8 mouse cellular contexts compared by ENCODE assay signal in genomic region chr4:132308437-132309139, GRCm38 (mm10). TPM values are rescaled to one million over a fixed set of nuclear protein-coding genes. Genes with fewer than 3 reads are reported as not detected.
DNase-seq lines count a peak whose midpoint lies in the region; ATAC-seq and TF ChIP-seq lines count a peak whose summit lies in the region.

No protein-coding gene starts in this region.

- no peaks in the 10 kb centered on the region for H3K9me3 ChIP-seq in ES-E14 (ENCODE audit: control insufficient read depth, insufficient read depth, low read depth, low read length)
- no peaks in the 10 kb centered on the region for H3K9me3 ChIP-seq in forebrain, embryonic 16.5 days (ENCODE audit: control insufficient read depth, low read length)
- no peaks in the 10 kb centered on the region for H3K9me3 ChIP-seq in lung, embryonic 15.5 days

- H3K27ac ChIP-seq in ES-E14 (ENCODE audit: insufficient read depth, low read depth, low read length, poor library complexity, severe bottlenecking): peak overlapping the region; percentile 83
- H3K27ac ChIP-seq in forebrain, embryonic 16.5 days (ENCODE audit: low read length): peak overlapping the region; percentile 91
- H3K27ac ChIP-seq in lung, embryonic 15.5 days: peak overlapping the region; percentile 83

- DNase-seq in ES-E14 (ENCODE audit: low read depth, low spot score): peak; percentile 87
- DNase-seq in cerebellum, adult 18-20 months: peak; percentile 89 to 94
- DNase-seq in heart, postnatal 4 days: peak; percentile 90
- peak; percentile 92 to 94 for DNase-seq in layer of hippocampus, adult 8-10 months (ENCODE audit: low spot score in 2 of 2)
- DNase-seq in ovary, adult 18-20 months (ENCODE audit: low spot score): peak; percentile 85
- DNase-seq in thymus, postnatal 0 days (ENCODE audit: low spot score): peak; percentile 90

- H3K9ac ChIP-seq in ES-E14 (ENCODE audit: insufficient read depth, low read depth, low read length, poor library complexity, severe bottlenecking): peak overlapping the region; percentile 94
- peak overlapping the region; percentile 82 for H3K9ac ChIP-seq in forebrain, embryonic 16.5 days (replicated peaks; ENCODE audit: low read depth, low read length)
- peak overlapping the region; percentile 85 for H3K9ac ChIP-seq in lung, embryonic 15.5 days

- ATAC-seq in forebrain, embryonic 16.5 days: peak; percentile 95
- ATAC-seq in lung, embryonic 15.5 days (ENCODE audit: borderline replicate concordance, extremely low read depth, low FRiP score, low TSS enrichment): peak; percentile 87

- under 1% methylated on average over 41 of the region's 41 CpGs for WGBS in forebrain, embryonic 16.5 days
- WGBS in lung, embryonic 15.5 days: under 1% methylated on average over 41 of the region's 41 CpGs

- peaks cover 29% of the 10 kb centered on the region for H3K36me3 ChIP-seq in ES-E14 (ENCODE audit: control insufficient read depth, insufficient read depth, low read length, poor library complexity, severe bottlenecking)
- peaks cover 15% of the 10 kb centered on the region for H3K36me3 ChIP-seq in forebrain, embryonic 16.5 days (ENCODE audit: control insufficient read depth, insufficient read depth)
- peaks cover 30% of the 10 kb centered on the region for H3K36me3 ChIP-seq in lung, embryonic 15.5 days

- H3K4me3 ChIP-seq in ES-E14 (ENCODE audit: insufficient read depth in 1 of 2, low read depth in 1 of 2, low read length in 2 of 2, poor library complexity in 1 of 2, severe bottlenecking in 1 of 2): peak overlapping the region; percentile 82 to 86
- peak overlapping the region; percentile 69 for H3K4me3 ChIP-seq in forebrain, embryonic 16.5 days (replicated peaks; ENCODE audit: low read length)
- H3K4me3 ChIP-seq in lung, embryonic 15.5 days: peak overlapping the region; percentile 81

- in situ Hi-C loops in ES-E14 (cut with MboI; ENCODE audit: low sequenced_read_pairs in 2 of 2, unreplicated experiment in 2 of 2): no loop called here

- H3K4me2 ChIP-seq in forebrain, embryonic 16.5 days (ENCODE audit: low read length): peak overlapping the region; percentile 83
- peak overlapping the region; percentile 69 for H3K4me2 ChIP-seq in lung, embryonic 15.5 days

- H3K4me1 ChIP-seq in ES-E14 (ENCODE audit: control insufficient read depth in 2 of 2, insufficient read depth in 2 of 2, low read length in 2 of 2, poor library complexity in 1 of 2): no peaks in the 10 kb centered on the region; a peak in 1 of 4 replicates
- H3K4me1 ChIP-seq in forebrain, embryonic 16.5 days (replicated peaks; ENCODE audit: control insufficient read depth, insufficient read depth, low read length): peaks cover 11% of the 10 kb centered on the region
- H3K4me1 ChIP-seq in lung, embryonic 15.5 days: peaks cover 8% of the 10 kb centered on the region

- H3K27me3 ChIP-seq in forebrain, embryonic 16.5 days (replicated peaks; ENCODE audit: control insufficient read depth, insufficient read depth, low read length): no peaks in the 10 kb centered on the region
- no peaks in the 10 kb centered on the region for H3K27me3 ChIP-seq in lung, embryonic 15.5 days

TF ChIP-seq in ES-E14, 5 proteins besides CTCF, POLR2A, EP300 and RAD21:
- TF ChIP-seq HCFC1 (IDR thresholded peaks at IDR 0.05; ENCODE audit: borderline replicate concordance, insufficient read depth, low read length) (peak; percentile 96), ZNF384 (IDR thresholded peaks at IDR 0.05; ENCODE audit: low read depth, low read length) (peak; percentile 49; the same call in 1 of the 2 replicates), ZC3H11A (IDR thresholded peaks at IDR 0.05; ENCODE audit: borderline replicate concordance, low read depth, low read length) (no peak)

RNA-seq across cellular contexts. Expression of gene Rab42, which starts 5.4 kb away (rescaled TPM):
- total RNA-seq in ES-E14 (2012; rRNA removed): 0.69 and 1.1 TPM in 2 replicates
- polyA plus RNA-seq in forebrain, embryonic 16.5 days (2015; fragmentation: Nextera tagmentation; extraction: Ambion mirVana): 0.80 and 1.4 TPM in 2 replicates
- total RNA-seq in heart, postnatal 4 days (2021): 1 to 10 TPM; 1.2 to 1.5 TPM
- 1 to 10 TPM; 1.4 to 2.8 (median 1.9) TPM for total RNA-seq in layer of hippocampus, adult 8-10 months (2022)
- 1.4 and 2.5 TPM in 2 replicates for polyA plus RNA-seq in lung, embryonic 15.5 days (2015; fragmentation: Nextera tagmentation; extraction: Ambion mirVana)
- polyA plus RNA-seq in thymus, postnatal 0 days (2015; fragmentation: Nextera tagmentation; extraction: Ambion mirVana): 10.8 and 11.9 TPM in 2 replicates

RNA-seq across cellular contexts. Expression of gene Trnau1ap, which starts 20.8 kb away (rescaled TPM):
- total RNA-seq in ES-E14 (2012; rRNA removed): 48.6 and 61.8 TPM in 2 replicates
- polyA plus RNA-seq in forebrain, embryonic 16.5 days (2015; fragmentation: Nextera tagmentation; extraction: Ambion mirVana): 81.9 and 86.4 TPM in 2 replicates
- total RNA-seq in heart, postnatal 4 days (2021): 10 to 100 TPM; 33.5 to 39.1 TPM
- total RNA-seq in layer of hippocampus, adult 8-10 months (2022): 10 to 100 TPM; 21.9 to 27.1 (median 24.0) TPM
- 67.2 and 75.0 TPM in 2 replicates for polyA plus RNA-seq in lung, embryonic 15.5 days (2015; fragmentation: Nextera tagmentation; extraction: Ambion mirVana)
- polyA plus RNA-seq in thymus, postnatal 0 days (2015; fragmentation: Nextera tagmentation; extraction: Ambion mirVana): 53.2 and 55.1 TPM in 2 replicates

RNA-seq across cellular contexts. Expression of gene Taf12, which starts 34.4 kb away (rescaled TPM):
- 12.1 and 21.9 TPM in 2 replicates for total RNA-seq in ES-E14 (2012; rRNA removed)
- 43.5 and 43.8 TPM in 2 replicates for polyA plus RNA-seq in forebrain, embryonic 16.5 days (2015; fragmentation: Nextera tagmentation; extraction: Ambion mirVana)
- 10 to 100 TPM; 20.2 to 23.8 TPM for total RNA-seq in heart, postnatal 4 days (2021)
- 10 to 100 TPM; 20.6 to 27.9 (median 24.9) TPM for total RNA-seq in layer of hippocampus, adult 8-10 months (2022)
- 46.0 and 48.5 TPM in 2 replicates for polyA plus RNA-seq in lung, embryonic 15.5 days (2015; fragmentation: Nextera tagmentation; extraction: Ambion mirVana)
- 83.0 and 92.5 TPM in 2 replicates for polyA plus RNA-seq in thymus, postnatal 0 days (2015; fragmentation: Nextera tagmentation; extraction: Ambion mirVana)

RNA-seq across cellular contexts. Expression of gene Rcc1, which starts 44.8 kb away (rescaled TPM):
- total RNA-seq in ES-E14 (2012; rRNA removed): 107 and 117 TPM in 2 replicates
- 51.3 and 52.3 TPM in 2 replicates for polyA plus RNA-seq in forebrain, embryonic 16.5 days (2015; fragmentation: Nextera tagmentation; extraction: Ambion mirVana)
- total RNA-seq in heart, postnatal 4 days (2021): 10 to 100 TPM; 25.1 to 25.3 TPM
- 10 to 100 TPM; 10.0 to 12.4 (median 11.0) TPM for total RNA-seq in layer of hippocampus, adult 8-10 months (2022)
- 89.2 and 92.6 TPM in 2 replicates for polyA plus RNA-seq in lung, embryonic 15.5 days (2015; fragmentation: Nextera tagmentation; extraction: Ambion mirVana)
- polyA plus RNA-seq in thymus, postnatal 0 days (2015; fragmentation: Nextera tagmentation; extraction: Ambion mirVana): 97.8 and 99.5 TPM in 2 replicates

RNA-seq across cellular contexts. Expression of gene Gmeb1, which starts 47.2 kb away (rescaled TPM):
- 20.7 and 22.3 TPM in 2 replicates for total RNA-seq in ES-E14 (2012; rRNA removed)
- 44.3 and 55.3 TPM in 2 replicates for polyA plus RNA-seq in forebrain, embryonic 16.5 days (2015; fragmentation: Nextera tagmentation; extraction: Ambion mirVana)
- 10 to 100 TPM; 19.4 to 21.1 TPM for total RNA-seq in heart, postnatal 4 days (2021)
- total RNA-seq in layer of hippocampus, adult 8-10 months (2022): 10 to 100 TPM; 23.9 to 25.1 (median 24.5) TPM
- 35.4 and 38.1 TPM in 2 replicates for polyA plus RNA-seq in lung, embryonic 15.5 days (2015; fragmentation: Nextera tagmentation; extraction: Ambion mirVana)
- polyA plus RNA-seq in thymus, postnatal 0 days (2015; fragmentation: Nextera tagmentation; extraction: Ambion mirVana): 32.8 and 43.6 TPM in 2 replicates

Comparison
In these comparisons a context has a peak if more than half of its experiments do, and no peak if none do; other contexts are left out.
1. Peak in every context shown above with its lines: DNase-seq, ATAC-seq, H3K4me3 ChIP-seq and H3K27ac ChIP-seq.